Mouse (Mus musculus) heart, postnatal 36 days (tissue): ENCODE data around the gene Gng12. TPM values are rescaled to one million over a fixed set of nuclear protein-coding genes. Genes with fewer than 3 reads are reported as not detected.

Experiments used
- DNase-seq, 2 experiments: peaks; one replicate each; pipeline ENCODE4 v3.0.0; 2021 to 2022
- intact Hi-C: fragments of 180-260 bp; cut with DNase I; formaldehyde crosslinking; loops from one replicate; pipeline ENCODE4 v1.15.1; 2025
- total RNA-seq, 2 experiments: library from RNA; stranded (reverse); gene quantifications; 2 replicates each; pipeline ENCODE4 v1.2.3; 2021

Gng12 gene
- total RNA-seq, 2 experiments from 2014 or later = 37.8 to 44.7 TPM

DNA sequence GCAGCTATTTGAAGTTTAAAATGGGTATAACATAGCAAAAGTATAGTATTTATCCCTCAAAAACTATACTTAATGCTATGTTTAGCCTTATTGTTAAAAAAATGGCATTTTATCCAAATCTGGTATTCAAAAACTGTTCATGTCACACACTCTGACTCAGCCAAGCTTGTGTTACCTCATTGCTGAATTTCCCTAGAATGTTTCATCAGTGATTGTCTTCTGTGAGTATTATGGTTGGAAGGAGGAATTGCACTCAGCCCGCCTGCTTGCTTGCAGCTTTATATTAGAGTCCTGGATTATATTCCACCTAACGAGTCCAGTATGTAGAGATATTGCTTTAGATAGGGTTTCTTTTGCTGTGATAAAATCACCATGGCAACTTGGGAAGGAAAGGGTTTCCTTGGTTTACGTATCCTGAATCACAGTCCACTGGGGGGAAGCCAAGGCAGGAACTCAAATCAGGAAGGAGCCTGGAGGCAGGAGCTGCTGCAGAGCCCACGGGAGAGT lies 144.8 kb downstream of the Gng12 start:
- intact Hi-C loops = no loop called here
- no peak for DNase-seq

DNA sequence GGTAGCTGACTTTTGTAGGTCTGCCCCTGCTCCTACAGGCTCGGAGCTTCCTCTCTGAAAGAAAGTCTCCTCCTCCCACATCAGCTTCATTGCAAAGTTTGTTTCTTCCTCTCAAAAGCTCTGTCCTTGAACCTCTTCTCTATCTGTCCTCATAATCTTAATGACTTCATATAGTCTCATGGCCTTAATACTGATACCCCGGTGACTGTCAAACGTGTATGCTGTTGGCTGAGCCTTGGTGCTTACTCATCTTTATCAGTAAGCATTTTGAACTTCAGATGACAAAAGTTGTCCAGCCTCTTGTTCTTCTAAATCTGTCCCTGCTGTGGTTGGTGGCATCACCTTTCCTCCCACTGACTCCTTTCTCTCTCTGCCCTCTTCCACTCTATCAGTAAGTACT lies 149.2 kb downstream of the Gng12 start:
- intact Hi-C loops = no loop called here
- DNase-seq = no peak

DNA sequence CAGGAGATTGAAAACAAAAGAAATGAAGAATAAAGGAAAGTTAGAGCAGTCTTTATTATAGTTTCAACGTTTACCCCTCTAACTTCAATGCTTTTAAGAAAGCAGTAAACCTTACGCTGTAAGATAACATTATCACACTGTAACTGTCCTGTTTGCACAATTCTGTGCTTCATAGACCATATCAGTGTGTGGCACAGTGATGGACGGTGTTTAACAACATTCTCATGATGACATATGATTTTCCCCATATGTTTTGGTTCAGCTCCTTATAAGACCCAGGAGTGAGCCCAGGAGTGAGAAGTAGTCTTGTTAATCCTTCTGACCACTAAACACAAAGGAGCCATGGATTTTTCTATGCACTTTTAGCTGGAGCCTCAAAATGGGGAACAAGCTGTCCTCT lies 150.7 kb downstream of the Gng12 start:
- intact Hi-C loops = no loop called here
- no peak for DNase-seq

DNA sequence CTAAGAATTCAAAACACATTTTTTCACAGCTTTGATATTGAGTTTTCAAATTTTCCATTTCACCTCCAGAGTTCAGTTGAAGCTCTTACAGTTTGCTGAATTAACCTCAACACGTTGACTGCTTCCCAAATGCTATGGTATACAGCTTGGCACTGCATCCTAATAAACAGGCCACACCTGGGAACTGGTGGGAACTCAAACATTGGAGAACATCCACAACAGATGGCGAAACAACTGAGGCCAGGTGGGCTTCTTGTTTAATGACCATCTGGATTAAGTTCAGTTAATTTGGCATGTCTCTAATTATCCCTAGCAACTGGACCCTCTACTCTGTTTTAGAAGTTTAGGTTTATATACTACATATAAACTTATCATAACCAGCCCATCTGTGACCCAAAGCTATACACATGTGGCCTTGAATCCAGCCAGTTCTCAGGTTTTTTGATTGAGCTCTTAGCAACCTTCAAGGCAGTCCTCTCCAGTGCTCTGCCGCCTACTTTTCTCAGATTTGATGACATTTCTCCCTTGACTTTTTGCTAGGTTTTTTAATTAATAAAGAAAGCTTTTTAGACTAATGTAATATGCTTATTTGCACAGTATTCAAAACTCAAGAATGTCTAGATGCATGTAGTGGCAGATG lies 152.0 kb downstream of the Gng12 start:
- intact Hi-C loops = no loop called here
- no peak for DNase-seq

DNA sequence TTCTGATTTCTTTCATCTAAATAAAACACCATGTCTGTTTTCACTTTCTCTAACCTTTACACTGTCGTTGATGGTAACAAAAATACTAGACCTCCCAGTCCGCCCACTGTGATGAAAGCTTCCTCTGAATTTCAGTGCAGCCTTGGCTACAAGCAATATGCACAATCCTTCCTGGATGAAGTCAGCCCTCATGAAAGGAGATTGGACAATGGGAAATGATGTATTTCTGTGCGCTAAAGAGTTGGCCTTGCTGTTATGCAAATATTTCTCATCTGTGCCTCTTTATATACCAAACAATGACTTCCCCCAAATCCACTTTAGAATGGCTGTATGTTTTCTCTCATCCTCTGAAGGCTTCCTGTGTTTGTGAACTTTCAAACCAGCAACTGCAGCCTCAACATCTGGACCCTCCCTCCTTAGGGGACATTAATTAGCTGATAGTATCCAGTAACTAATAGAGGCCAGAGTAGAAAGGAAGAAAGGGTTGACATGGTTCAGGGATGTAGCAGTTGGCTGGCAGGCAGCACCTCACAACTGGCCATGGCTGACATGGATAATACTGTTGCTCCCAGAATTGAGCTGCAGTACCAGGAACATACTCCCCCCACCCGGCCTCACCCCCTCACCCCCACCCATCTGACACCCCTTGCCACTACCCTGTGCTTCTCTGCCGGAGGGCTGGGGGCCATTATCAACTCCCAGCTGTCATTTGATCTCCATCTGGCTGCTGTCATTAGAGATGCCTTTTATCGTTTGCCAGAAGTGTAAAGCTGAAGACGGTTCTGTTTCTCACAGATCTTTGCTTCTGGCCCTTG lies 152.9 kb downstream of the Gng12 start:
- no peak for DNase-seq
- intact Hi-C loops = no loop called here

DNA sequence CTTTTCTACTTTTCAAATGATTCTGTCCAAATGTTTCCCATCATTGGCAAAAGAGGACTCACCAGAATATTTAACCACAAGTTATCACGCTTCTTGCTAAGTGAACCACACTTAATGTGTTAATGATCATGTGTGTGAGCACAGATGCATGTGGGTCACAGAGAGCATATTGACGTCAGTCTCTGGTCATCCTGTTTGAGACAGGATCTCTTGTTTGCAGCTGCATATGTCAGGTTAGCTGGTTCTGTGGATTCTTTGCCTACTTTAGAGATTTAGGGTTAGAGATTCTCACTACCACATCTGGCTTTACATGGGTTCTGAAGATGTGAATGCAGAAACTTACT lies 153.5 kb downstream of the Gng12 start:
- no peak for DNase-seq
- intact Hi-C loops = no loop called here

DNA sequence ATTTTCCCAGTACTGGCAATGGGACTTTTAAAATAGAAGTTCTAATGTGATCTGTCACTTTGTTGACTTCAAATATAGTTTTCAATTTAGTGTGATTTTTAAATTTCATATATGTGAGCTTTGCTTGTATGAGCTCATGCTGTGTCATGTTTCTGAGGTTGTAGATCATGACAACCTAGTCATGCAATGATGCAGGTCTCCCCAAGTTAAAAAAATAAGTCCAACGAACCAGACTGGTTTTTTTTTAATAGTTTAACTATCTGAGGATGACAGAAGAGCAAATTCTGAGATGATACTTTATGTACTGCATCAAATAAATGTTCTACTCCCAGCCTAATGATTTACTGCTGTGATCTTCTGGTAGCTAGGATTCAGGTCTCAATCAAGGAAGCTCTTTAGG lies 153.9 kb downstream of the Gng12 start:
- no peak for DNase-seq
- intact Hi-C loops = no loop called here

DNA sequence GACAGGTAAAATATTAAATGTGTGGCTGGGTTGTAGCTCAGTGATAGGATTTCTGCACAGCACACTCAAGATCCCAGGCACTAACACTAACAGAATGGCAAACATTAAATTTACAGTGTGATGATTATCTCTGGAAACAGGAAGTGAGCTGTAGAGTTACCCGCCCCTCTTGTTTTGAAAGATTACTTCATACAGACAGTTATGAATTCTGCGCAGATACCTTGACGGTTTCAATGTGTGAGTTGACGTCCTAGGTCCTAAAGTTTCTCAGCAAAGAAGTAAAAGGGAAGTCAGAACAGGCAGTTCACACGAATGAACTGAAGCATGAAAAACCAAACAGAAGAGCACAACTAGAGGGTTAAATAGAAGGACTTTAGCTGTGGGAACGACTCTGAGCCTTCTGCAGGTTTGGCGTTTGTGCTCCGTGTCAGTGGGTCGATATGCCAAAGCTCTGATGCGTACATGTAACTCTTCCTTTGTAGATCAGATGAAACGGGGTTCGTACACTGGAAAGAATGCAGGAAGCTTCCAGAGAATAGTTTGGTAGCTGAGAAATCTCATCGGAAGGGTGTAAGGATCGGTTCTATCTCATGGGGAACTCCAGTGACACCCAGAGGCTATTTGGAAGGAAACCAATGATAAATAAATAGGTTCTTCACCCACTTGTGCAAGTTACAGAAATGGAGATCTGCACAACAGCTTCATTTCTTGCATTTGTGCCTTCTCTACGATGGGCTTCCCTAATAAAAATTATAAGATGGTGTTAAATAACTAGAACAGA lies 160.1 kb downstream of the Gng12 start:
- intact Hi-C loops = no loop called here
- DNase-seq = no peak

DNA sequence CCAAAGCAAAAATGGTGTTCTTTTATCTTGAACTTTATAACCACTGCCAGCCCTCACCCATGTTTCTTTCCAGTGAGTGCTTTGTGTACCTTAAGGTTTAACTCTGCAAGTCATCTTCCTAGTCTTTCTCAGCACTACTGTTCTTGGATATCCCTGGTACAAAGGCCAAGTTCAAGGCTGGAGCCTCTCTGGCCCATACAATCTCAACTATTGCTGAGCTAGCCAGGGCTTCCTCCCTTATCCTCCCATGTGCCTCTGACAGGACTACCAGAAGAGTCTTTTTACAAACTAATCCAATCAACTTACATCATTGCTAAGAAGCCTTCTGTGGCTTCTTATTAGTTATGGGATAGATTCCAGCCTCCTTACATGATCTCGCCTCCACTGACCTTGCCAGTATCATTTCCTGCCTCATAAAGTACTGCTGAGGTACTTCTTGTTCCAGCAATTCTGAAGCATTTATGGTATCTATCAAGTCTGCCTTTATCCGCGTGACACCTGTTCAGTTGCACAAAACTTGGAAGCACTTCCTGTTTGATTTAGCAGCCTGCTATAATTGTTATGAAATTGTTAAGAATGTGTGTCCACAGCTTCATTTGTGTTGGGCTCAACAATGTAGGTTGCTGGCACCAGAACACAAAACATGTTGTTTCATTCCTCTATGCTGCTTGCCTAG lies 160.8 kb downstream of the Gng12 start:
- intact Hi-C loops = no loop called here

DNA sequence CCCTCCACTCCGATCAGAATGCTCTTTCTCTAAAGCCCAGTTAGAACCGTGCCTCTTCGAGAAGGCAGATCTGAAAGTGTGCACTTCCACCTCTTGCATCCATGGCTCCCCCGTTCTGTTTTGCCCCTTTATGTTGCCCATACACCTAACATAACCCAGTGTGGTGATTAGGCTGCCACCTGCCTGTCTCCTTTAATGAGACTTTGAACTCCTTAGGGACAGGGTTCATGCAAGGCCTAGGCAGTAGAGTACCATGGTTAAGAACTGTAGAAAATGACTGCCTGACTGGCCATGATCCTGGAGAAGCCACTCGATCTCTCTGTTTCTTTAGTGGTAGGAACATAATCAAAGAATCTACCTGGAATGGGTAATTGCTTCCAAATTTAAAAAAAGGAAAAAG lies 161.4 kb downstream of the Gng12 start:
- intact Hi-C loops = no loop called here
- no peak for DNase-seq

More for the DNA sequence above, 160.8 kb downstream of the Gng12 start:
- no peak for DNase-seq

DNA sequence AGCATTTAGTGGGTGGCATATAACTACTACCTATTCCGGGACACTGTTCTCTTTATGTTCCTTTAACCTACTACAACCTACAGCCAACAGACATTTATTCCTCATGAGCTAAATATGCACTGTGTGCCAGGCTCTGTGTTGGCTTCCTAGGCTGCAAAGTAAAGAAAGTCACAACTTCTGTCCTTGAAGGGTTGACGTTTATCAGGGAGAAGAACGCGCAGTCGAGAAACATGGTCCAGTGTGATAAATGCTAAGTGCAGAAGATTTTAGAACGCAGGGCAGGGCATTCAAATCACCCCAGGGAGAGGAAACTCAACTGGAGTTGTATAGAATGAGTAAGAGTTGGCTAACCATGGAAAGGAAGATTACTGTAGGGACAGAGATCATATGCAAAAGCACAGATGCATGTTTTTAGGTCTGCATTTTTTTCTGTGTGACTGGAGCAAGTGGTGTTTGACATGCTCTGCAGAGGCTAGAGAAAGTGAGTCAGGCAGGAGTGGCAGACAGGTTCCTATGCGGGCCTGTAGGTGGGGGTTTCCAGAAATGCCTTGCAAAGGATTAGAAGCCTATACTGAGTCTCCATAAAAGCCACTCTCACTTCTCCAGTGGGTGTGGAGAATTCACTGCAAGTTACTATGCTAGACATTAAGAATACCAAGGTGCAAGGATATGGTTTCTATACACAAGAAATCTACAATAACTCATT lies 161.9 kb downstream of the Gng12 start:
- intact Hi-C loops = no loop called here
- no peak for DNase-seq

DNA sequence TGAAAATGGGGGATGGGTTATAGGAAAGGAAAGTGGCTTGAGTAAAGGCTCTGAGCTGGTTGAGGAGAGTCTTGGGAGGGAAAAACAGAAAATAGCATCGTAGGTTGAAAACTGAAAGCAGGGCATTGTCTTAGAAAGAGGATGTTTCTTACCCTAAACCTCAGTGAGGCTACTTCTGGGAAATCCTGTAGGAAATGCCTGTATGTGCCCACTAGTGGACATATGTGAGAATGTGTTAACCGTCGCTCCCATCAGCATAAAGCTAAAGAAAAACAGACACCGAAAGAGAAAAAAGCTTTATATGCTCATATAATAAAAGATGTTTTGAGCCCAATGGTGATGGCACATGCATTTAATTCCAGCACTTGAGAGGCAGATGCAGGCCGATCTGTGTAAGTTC lies 163.9 kb downstream of the Gng12 start:
- DNase-seq = no peak
- intact Hi-C loops = no loop called here

DNA sequence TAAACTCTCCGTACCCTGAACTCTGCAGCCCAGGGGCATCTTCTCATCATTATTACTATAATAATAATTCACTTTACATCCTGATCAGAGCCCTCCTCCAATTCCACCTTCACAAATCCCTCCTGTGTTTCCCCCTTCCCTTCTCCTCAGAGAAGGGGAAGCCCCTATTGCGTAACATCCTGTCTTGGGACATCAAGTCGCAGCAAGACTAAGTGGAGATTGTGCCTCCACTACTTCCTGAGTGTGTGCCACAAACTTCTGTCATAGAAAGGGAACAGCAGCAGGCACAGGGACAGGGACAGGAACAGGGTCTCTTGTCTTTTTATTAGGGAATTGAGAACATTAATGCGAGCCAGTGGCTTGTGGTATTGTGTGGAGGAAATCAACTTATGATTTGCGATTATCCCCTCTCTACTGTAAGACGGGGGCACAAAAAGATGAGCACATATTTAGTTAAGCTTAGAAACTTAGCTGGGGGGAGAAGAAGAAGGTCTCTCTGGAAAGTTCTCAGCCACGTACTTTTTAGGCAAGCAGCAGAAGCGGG lies 173.1 kb downstream of the Gng12 start:
- DNase-seq = peak; percentile 20 to 36

DNA sequence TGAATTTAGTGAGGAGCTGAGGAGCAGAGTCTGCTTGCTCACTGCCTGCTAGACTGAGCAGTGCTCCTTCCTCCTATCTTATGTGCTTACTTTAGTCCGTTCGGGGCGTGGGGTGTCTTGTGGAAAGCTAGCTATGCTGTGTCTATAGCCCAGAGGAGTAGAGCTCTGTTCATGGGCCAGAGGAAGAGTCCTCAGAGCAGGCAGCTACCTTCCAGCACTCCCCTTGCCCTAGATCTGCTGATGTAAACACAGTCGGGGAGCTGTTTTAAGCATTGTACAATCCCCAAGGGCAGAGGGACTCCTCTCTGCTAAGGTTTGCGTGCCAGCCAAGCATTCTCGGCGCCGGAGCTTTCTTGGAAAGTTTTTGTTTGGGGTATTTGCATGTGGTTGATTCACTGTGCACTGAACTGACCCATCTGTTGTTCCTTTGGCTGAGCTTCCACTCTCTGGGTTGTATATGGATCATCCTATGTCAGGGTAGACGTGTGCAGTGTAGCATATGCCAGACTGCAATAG lies 173.7 kb downstream of the Gng12 start:
- intact Hi-C loops = no loop called here
- DNase-seq = peak; percentile 17 to 32

More for the DNA sequence above, 173.1 kb downstream of the Gng12 start:
- intact Hi-C loops = no loop called here

Other genes starting within 250 kb of the Gng12 start
- not detected for gene Vmn1r35, start 210.5 kb upstream of the Gng12 start, total RNA-seq
- not detected for gene Vmn1r36, start 177.2 kb upstream of the Gng12 start, total RNA-seq
- gene Vmn1r37, start 167.0 kb upstream of the Gng12 start, total RNA-seq = not detected
- not detected for gene Vmn1r38, start 113.8 kb upstream of the Gng12 start, total RNA-seq
- gene Vmn1r39, start 85.8 kb upstream of the Gng12 start, total RNA-seq = not detected
- gene Gadd45a, start 141.1 kb downstream of the Gng12 start, total RNA-seq = 10 to 100 TPM; 23.4 to 25.7 TPM